Mouse (Mus musculus): Measurements from ENCODE around the gene Foxj2. TPM values are rescaled to one million over a fixed set of nuclear protein-coding genes. Genes with fewer than 3 reads are reported as not detected.

Gene Foxj2
- polyA plus RNA-seq, 1 experiment from 2014 or later = 8.5 TPM

DNA sequence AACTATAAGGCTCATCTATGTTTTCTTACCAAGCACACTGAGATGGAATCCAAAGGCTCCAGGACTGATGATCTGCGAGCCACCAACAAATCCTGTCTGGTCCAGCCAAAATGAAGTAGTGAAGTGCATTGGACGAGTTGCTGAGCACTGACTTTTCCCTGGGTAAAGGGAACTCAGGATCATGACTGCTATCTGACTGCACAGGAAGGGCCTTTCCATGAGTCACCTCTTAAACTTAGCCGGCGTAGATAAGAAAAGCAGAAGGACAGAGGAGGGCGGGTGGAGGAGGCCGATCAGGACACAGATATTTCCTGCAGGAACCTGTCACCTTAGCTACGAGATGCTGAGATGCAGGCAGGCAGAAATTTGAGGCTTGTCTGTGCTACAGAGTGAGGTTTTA is 36.2 kb downstream of the Foxj2 start, which contains the start of gene C3ar1:
C3ar1 (minus strand) TSS at position 207 of the 400 bp plus-strand sequence.
- H3K4me2 ChIP-seq (ENCODE audit: low read length) = no peak within 1 kb of the TSS
- H3K9me3 ChIP-seq (ENCODE audit: control insufficient read depth, low read length) = peaks cover 2% of the 10 kb centered on the region; the same call in 1 of the 2 replicates
- H3K27ac ChIP-seq (ENCODE audit: low read length) = no peak within 1 kb of the TSS
- H3K36me3 ChIP-seq (ENCODE audit: control insufficient read depth, insufficient read depth) = no peaks in the 10 kb centered on the region
- ATAC-seq = no peak
- WGBS = 87% methylated on average over 7 of the region's 7 CpGs
- no peaks in the 10 kb centered on the region for H3K4me1 ChIP-seq (replicated peaks; ENCODE audit: control insufficient read depth, insufficient read depth, low read length)
- H3K9ac ChIP-seq (replicated peaks; ENCODE audit: low read depth, low read length) = no peak within 1 kb of the TSS
- H3K27me3 ChIP-seq (replicated peaks; ENCODE audit: control insufficient read depth, insufficient read depth, low read length) = no peaks in the 10 kb centered on the region
- no peak within 1 kb of the TSS for H3K4me3 ChIP-seq (replicated peaks; ENCODE audit: low read length)

DNA sequence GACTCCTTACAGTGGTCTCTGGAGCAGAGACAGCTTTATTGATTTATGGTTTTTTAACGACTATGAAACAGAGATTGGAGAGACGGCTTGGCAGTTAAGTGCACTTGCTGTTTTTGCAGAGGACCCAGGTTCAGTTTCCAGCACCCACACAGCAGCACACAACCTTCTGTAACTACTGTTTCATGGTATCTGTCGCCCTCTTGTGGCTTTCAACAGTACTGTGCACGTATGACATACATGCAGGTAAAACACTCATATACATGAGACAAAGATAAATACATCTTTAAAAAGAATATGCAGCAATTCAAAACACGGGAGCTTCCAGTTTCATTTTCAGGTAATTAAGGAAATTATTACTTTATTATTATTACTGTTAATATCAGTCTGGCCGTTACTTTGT is 42.7 kb downstream of the Foxj2 start:
- WGBS = 85% methylated on average over 6 of the region's 6 CpGs
- H3K4me3 ChIP-seq (replicated peaks; ENCODE audit: low read length) = no peak overlapping the region

DNA sequence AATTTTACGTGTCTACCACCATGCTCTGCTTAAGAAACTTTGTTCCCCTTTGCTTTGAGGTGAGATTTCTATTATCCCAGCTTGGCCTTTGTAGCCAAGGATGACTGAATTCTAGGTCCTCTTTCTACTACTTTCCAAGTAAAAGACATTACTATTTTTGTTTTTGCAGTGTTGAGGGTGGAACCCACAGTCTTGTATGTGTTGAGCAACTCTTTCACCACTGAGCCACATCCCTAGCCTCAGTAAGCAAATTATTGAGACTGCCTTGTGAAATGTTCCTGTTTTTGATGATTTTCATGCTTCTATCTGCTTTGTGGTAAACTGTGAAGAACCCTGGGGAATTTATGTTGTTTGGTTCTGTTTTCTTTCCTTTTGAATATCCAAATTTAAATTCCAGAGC is 43.2 kb downstream of the Foxj2 start:
- Histone ChIP-seq H3K27me3 (replicated peaks; ENCODE audit: control insufficient read depth, insufficient read depth, low read length) (no peaks in the 10 kb centered on the region), H3K4me3 (replicated peaks; ENCODE audit: low read length) (no peak overlapping the region), H3K27ac (ENCODE audit: low read length) (no peak overlapping the region), H3K36me3 (ENCODE audit: control insufficient read depth, insufficient read depth) (no peaks in the 10 kb centered on the region), H3K4me2 (ENCODE audit: low read length) (no peak overlapping the region), H3K4me1 (replicated peaks; ENCODE audit: control insufficient read depth, insufficient read depth, low read length) (no peaks in the 10 kb centered on the region), H3K9ac (replicated peaks; ENCODE audit: low read depth, low read length) (no peak overlapping the region), H3K9me3 (ENCODE audit: control insufficient read depth, low read length) (peaks cover 10% of the 10 kb centered on the region)
- ATAC-seq = no peak
- 91% methylated on average over 1 of the region's 1 CpGs for WGBS

More for the DNA sequence above, 42.7 kb downstream of the Foxj2 start:
- no peaks in the 10 kb centered on the region for H3K4me1 ChIP-seq (replicated peaks; ENCODE audit: control insufficient read depth, insufficient read depth, low read length)
- no peak for ATAC-seq
- H3K27me3 ChIP-seq (replicated peaks; ENCODE audit: control insufficient read depth, insufficient read depth, low read length) = no peaks in the 10 kb centered on the region
- H3K9ac ChIP-seq (replicated peaks; ENCODE audit: low read depth, low read length) = no peak overlapping the region
- no peak overlapping the region for H3K4me2 ChIP-seq (ENCODE audit: low read length)
- peaks cover 10% of the 10 kb centered on the region for H3K9me3 ChIP-seq (ENCODE audit: control insufficient read depth, low read length)
- H3K27ac ChIP-seq (ENCODE audit: low read length) = no peak overlapping the region
- no peaks in the 10 kb centered on the region for H3K36me3 ChIP-seq (ENCODE audit: control insufficient read depth, insufficient read depth)

DNA sequence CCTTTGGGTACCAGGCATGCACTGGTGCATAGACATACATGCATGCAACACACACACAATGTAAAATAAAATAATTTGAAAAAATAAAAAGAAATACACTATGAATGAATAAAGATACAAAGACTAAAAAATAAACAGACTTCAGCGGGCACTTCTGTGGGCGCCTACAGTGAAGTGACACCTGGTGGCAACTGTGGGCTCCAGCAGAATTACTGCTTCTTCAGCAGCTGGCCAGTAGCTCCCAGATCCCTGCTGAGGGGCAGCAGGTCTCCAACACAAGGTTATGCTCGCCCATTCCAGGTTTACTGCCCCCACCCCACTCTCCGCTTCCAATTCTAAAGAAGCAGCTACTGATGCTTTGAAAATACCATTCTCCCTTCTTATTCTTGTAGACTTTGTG is 48.2 kb downstream of the Foxj2 start:
- Histone ChIP-seq H3K36me3 (ENCODE audit: control insufficient read depth, insufficient read depth) (no peaks in the 10 kb centered on the region), H3K4me3 (replicated peaks; ENCODE audit: low read length) (no peak overlapping the region), H3K4me1 (replicated peaks; ENCODE audit: control insufficient read depth, insufficient read depth, low read length) (no peaks in the 10 kb centered on the region), H3K27me3 (replicated peaks; ENCODE audit: control insufficient read depth, insufficient read depth, low read length) (no peaks in the 10 kb centered on the region), H3K9ac (replicated peaks; ENCODE audit: low read depth, low read length) (no peak overlapping the region), H3K4me2 (ENCODE audit: low read length) (no peak overlapping the region), H3K27ac (ENCODE audit: low read length) (no peak overlapping the region), H3K9me3 (ENCODE audit: control insufficient read depth, low read length) (no peaks in the 10 kb centered on the region)
- WGBS = 73% methylated on average over 4 of the region's 4 CpGs
- ATAC-seq = no peak

DNA sequence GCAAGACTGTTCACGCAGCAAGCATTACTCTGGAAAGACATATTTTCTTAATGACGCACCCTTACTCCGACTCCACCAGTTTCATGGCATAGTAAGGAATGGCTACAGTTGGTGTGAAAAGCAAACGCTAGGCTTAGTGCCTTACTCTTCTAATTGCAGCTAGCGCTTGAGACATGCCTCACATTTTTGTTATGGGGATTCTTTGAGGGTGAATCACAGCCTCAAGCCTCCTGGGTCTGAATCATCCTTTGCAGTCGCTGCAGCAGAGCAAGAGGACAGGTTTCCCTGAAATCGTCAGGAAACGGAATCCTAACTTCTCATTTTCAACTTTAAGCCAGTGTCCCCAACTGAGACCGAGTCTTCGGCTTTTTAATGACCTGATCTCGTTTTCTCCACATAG is 50.1 kb downstream of the Foxj2 start:
- Histone ChIP-seq H3K4me3 (replicated peaks; ENCODE audit: low read length) (no peak overlapping the region), H3K27ac (ENCODE audit: low read length) (no peak overlapping the region), H3K9ac (replicated peaks; ENCODE audit: low read depth, low read length) (no peak overlapping the region), H3K4me2 (ENCODE audit: low read length) (no peak overlapping the region), H3K9me3 (ENCODE audit: control insufficient read depth, low read length) (no peaks in the 10 kb centered on the region), H3K36me3 (ENCODE audit: control insufficient read depth, insufficient read depth) (no peaks in the 10 kb centered on the region), H3K27me3 (replicated peaks; ENCODE audit: control insufficient read depth, insufficient read depth, low read length) (no peaks in the 10 kb centered on the region), H3K4me1 (replicated peaks; ENCODE audit: control insufficient read depth, insufficient read depth, low read length) (0 out of 2 replicates have a peak, but pooled peaks cover 2% of the 10 kb centered on the region)
- ATAC-seq = no peak
- 87% methylated on average over 11 of the region's 11 CpGs for WGBS

DNA sequence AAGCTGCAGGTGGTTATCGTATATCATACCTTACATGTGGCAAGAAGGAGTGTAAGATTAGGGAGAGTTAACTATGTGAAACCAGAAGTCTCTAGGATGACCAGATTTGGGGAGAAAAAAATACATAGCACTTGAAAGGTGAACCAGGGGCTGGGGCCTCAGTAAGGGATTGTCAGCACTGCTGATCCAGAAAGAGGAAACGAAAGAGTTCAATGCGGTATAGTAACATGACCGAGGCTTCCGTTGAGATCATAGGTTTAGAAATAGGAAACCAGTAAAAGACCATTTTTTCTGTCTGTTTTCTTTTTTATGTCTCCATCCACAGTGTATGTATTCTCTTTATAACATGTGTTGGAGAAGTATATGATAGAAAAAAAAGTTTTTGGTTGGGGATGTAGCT is 53.1 kb downstream of the Foxj2 start:
- no peak overlapping the region for H3K4me2 ChIP-seq (ENCODE audit: low read length)
- no peaks in the 10 kb centered on the region for H3K9me3 ChIP-seq (ENCODE audit: control insufficient read depth, low read length)
- no peak for ATAC-seq
- H3K27me3 ChIP-seq (replicated peaks; ENCODE audit: control insufficient read depth, insufficient read depth, low read length) = no peaks in the 10 kb centered on the region
- H3K9ac ChIP-seq (replicated peaks; ENCODE audit: low read depth, low read length) = no peak overlapping the region
- H3K27ac ChIP-seq (ENCODE audit: low read length) = no peak overlapping the region
- 98% methylated on average over 5 of the region's 5 CpGs for WGBS
- H3K4me1 ChIP-seq (replicated peaks; ENCODE audit: control insufficient read depth, insufficient read depth, low read length) = peaks cover 15% of the 10 kb centered on the region
- H3K36me3 ChIP-seq (ENCODE audit: control insufficient read depth, insufficient read depth) = no peaks in the 10 kb centered on the region; the same call in 1 of the 2 replicates
- H3K4me3 ChIP-seq (replicated peaks; ENCODE audit: low read length) = no peak overlapping the region

DNA sequence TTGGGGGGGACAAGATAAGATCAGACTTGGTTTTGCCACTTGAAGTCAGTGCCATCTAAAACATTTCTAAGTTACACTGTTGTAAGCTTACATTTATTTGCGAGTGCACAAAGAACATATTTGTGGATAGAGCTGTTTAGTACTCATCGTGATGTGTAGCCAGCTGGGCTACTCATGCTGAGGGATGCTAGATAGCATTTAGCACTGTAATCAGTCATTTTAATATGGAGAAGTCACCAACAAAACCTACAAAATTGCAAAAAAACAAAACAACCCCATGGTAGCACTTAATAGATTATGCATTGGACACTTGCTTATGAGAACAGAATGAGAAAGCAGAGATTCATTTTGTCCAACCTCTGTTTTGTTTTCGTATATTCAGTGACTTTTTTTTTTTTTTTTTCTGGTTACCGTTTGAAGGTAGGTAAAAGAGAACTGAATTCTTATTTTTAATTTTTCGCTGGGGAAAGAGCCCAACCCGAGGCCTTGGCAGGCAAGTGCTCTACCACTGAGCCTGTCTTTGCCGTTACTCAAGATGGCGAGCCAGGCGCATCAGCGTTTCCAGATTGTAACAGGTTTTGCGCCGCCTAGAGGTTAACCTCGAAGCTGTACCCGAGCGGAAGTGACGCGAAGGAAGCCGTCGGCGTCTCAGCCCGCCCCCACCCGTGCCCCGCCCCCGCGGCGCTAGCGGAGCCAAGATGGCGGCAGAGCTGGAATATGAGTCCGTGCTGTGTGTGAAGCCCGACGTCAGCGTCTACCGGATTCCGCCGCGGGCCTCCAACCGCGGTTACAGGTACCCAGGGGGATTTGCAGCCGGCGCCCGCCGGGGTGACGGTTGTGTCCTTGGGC is 54.4 kb downstream of the Foxj2 start, which contains the start of gene Necap1:
Necap1 (plus strand) TSS at position 604 of the 849 bp plus-strand sequence.
- Histone ChIP-seq H3K4me1 (replicated peaks; ENCODE audit: control insufficient read depth, insufficient read depth, low read length) (peaks cover 15% of the 10 kb centered on the region), H3K9ac (replicated peaks; ENCODE audit: low read depth, low read length) (peak within 1 kb of the TSS; percentile 83), H3K9me3 (ENCODE audit: control insufficient read depth, low read length) (no peaks in the 10 kb centered on the region), H3K4me3 (replicated peaks; ENCODE audit: low read length) (peak within 1 kb of the TSS; percentile 85), H3K27me3 (replicated peaks; ENCODE audit: control insufficient read depth, insufficient read depth, low read length) (no peaks in the 10 kb centered on the region), H3K27ac (ENCODE audit: low read length) (peak within 1 kb of the TSS; percentile 93), H3K36me3 (ENCODE audit: control insufficient read depth, insufficient read depth) (no peaks in the 10 kb centered on the region; the same call in 1 of the 2 replicates), H3K4me2 (ENCODE audit: low read length) (peak within 1 kb of the TSS; percentile 61)
- ATAC-seq = peak; percentile 97
- 7% methylated on average over 43 of the region's 43 CpGs for WGBS

DNA sequence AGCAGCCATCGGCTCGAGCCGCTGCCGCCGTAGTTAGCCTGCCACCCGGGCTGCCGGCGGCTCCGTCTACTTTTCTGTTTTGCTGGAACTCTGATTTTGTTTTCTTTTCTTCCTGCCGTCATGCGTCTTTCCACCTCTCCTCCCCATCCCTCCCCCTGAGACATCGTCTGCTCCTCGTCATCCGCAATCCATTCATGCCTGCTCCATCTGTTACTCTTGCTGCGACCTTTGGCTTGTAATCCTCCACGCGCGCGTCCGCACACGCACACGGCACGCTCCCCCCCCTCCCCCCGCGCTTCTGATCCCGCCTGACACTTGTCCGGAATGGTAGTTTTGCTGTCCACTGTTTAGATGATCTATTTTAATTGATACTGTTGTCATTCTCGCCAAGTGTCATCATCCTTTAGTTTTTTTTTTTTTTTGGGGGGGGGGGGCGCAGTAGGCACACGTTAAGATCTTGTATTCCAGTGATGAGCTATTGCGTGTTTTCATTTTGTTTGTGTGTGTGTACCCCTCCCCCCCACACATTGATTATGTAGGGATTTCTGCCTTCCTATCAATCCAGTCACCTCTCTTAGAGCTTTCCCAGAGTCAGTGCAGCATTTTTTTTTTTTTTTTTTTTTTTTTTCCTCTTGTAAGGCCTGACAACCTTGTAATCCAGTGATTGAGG is 55.1 kb downstream of the Foxj2 start:
- Histone ChIP-seq H3K4me3 (replicated peaks; ENCODE audit: low read length) (peak overlapping the region; percentile 85), H3K27me3 (replicated peaks; ENCODE audit: control insufficient read depth, insufficient read depth, low read length) (no peaks in the 10 kb centered on the region), H3K9ac (replicated peaks; ENCODE audit: low read depth, low read length) (peak overlapping the region; percentile 83), H3K36me3 (ENCODE audit: control insufficient read depth, insufficient read depth) (no peaks in the 10 kb centered on the region; the same call in 1 of the 2 replicates), H3K4me1 (replicated peaks; ENCODE audit: control insufficient read depth, insufficient read depth, low read length) (peaks cover 15% of the 10 kb centered on the region), H3K27ac (ENCODE audit: low read length) (peak overlapping the region; percentile 93), H3K9me3 (ENCODE audit: control insufficient read depth, low read length) (no peaks in the 10 kb centered on the region), H3K4me2 (ENCODE audit: low read length) (peak overlapping the region; percentile 61)
- 0% methylated on average over 31 of the region's 31 CpGs for WGBS
- ATAC-seq = peak; percentile 75

DNA sequence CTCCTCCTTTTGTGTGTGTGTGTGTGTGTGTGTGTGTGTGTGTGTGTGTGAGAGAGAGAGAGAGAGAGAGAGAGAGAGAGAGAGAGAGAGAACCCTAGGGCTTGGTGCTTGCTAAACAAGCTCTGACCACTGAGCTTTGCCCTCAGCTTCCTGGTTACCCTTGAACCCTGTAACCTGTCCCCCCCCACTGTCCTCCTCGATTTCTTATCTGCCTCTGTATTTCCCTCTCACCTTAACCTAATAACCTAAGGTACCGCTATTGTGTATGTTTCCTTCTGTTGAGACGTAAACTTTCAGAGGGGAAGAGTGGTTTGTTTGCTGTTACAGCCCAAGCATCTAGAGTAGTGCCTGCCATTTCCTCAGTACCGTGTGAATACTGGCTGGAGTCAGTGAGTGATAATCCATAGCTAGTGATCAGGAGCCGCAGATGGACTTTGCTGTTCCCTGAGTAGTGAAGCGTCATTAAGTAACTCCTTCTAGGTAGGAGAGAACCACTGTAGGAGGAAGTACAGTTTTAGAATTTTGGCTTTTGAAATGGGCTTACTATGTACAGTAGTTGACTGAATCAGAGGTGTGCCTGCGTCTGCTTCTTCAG is 59.5 kb downstream of the Foxj2 start:
- 93% methylated on average over 7 of the region's 7 CpGs for WGBS
- H3K4me1 ChIP-seq (replicated peaks; ENCODE audit: control insufficient read depth, insufficient read depth, low read length) = peaks cover 13% of the 10 kb centered on the region
- H3K4me2 ChIP-seq (ENCODE audit: low read length) = no peak overlapping the region
- H3K36me3 ChIP-seq (ENCODE audit: control insufficient read depth, insufficient read depth) = peaks cover 20% of the 10 kb centered on the region
- no peak overlapping the region for H3K4me3 ChIP-seq (replicated peaks; ENCODE audit: low read length)
- H3K27ac ChIP-seq (ENCODE audit: low read length) = no peak overlapping the region
- no peak for ATAC-seq
- H3K9ac ChIP-seq (replicated peaks; ENCODE audit: low read depth, low read length) = no peak overlapping the region
- H3K27me3 ChIP-seq (replicated peaks; ENCODE audit: control insufficient read depth, insufficient read depth, low read length) = no peaks in the 10 kb centered on the region
- H3K9me3 ChIP-seq (ENCODE audit: control insufficient read depth, low read length) = no peaks in the 10 kb centered on the region

All from forebrain, embryonic 16.5 days (tissue).